Mouse (Mus musculus) forebrain, embryonic 16.5 days (tissue): ENCODE data around the gene Ppp3ca. TPM values are rescaled to one million over a fixed set of nuclear protein-coding genes. Genes with fewer than 3 reads are reported as not detected.

Experiments used
- ATAC-seq: fragments of 200-750 bp; cut with Nextera tagmentation; 2 replicates; pipeline ENCODE4 v1.8.0; 2017; ENCODE audit warnings: mild to moderate bottlenecking, moderate library complexity
- H3K27ac ChIP-seq: fragments of 300-500 bp; sonication (generic); 2 replicates; pipeline ENCODE4 v1.5.1; 2014; ENCODE audit warnings: low read length, control low read depth
- H3K27me3 ChIP-seq: fragments of 300-500 bp; sonication (generic); replicated peaks from 2 replicates; pipeline ENCODE4 v1.6.1; 2014; ENCODE audit warnings: low read length; ENCODE audit not compliant: control insufficient read depth, insufficient read depth
- H3K36me3 ChIP-seq: fragments of 300-500 bp; sonication (generic); 2 replicates; pipeline ENCODE4 v1.6.1; 2014; ENCODE audit not compliant: control insufficient read depth, insufficient read depth
- H3K4me1 ChIP-seq: fragments of 300-500 bp; sonication (generic); replicated peaks from 2 replicates; pipeline ENCODE4 v1.6.1; 2014; ENCODE audit warnings: low read length; ENCODE audit not compliant: control insufficient read depth, insufficient read depth
- H3K4me2 ChIP-seq: fragments of 300-500 bp; sonication (generic); 2 replicates; pipeline ENCODE4 v1.6.1; 2014; ENCODE audit warnings: mild to moderate bottlenecking, low read length, control low read depth
- H3K4me3 ChIP-seq: fragments of 300-500 bp; sonication (generic); replicated peaks from 2 replicates; pipeline ENCODE4 v1.5.1; 2014; ENCODE audit warnings: mild to moderate bottlenecking, low read length, control low read depth
- H3K9ac ChIP-seq: fragments of 300-500 bp; sonication (generic); replicated peaks from 2 replicates; pipeline ENCODE4 v1.6.1; 2014; ENCODE audit warnings: low read depth, low read length, control low read depth
- H3K9me3 ChIP-seq: fragments of 300-500 bp; sonication (generic); 2 replicates; pipeline ENCODE4 v1.6.1; 2016; ENCODE audit warnings: low read length; ENCODE audit not compliant: control insufficient read depth
- WGBS: fragments of 180-500 bp; shearing (Covaris S2); extraction: QIAGEN DNeasy Blood & Tissue Kit; methylation state at CpG from one replicate; pipeline ENCODE4 v1.1.7; 2014; 5-methylcytosine and 5-hydroxymethylcytosine counted together
- polyA plus RNA-seq: library from polyadenylated mRNA; unstranded; fragments of >200 nt; fragmentation: Nextera tagmentation; extraction: Ambion mirVana; gene quantifications from 2 replicates; pipeline ENCODE4 v1.2.1, GENCODE M21; 2015

Ppp3ca gene
- polyA plus RNA-seq, 1 experiment from 2014 or later = 144 TPM

- H3K27ac ChIP-seq = no peak overlapping the region
- no peak for ATAC-seq
These were observed 193.2 kb downstream of the Ppp3ca start for GRCm38 (mm10) chr3:136863127-136863526.

GRCm38 (mm10) chr3:136864306-136864705, 194.4 kb downstream of the Ppp3ca start:
- Histone ChIP-seq H3K27ac (no peak overlapping the region), H3K4me3 (no peak overlapping the region), H3K4me1 (no peaks in the 10 kb centered on the region), H3K4me2 (no peak overlapping the region), H3K9me3 (no peaks in the 10 kb centered on the region), H3K36me3 (no peaks in the 10 kb centered on the region), H3K27me3 (no peaks in the 10 kb centered on the region), H3K9ac (no peak overlapping the region)
- ATAC-seq = no peak

More at GRCm38 (mm10) chr3:136863127-136863526, 193.2 kb downstream of the Ppp3ca start:
- Histone ChIP-seq H3K9ac (no peak overlapping the region), H3K9me3 (no peaks in the 10 kb centered on the region), H3K4me3 (no peak overlapping the region), H3K4me2 (no peak overlapping the region), H3K27me3 (no peaks in the 10 kb centered on the region), H3K4me1 (no peaks in the 10 kb centered on the region), H3K36me3 (no peaks in the 10 kb centered on the region)
- WGBS = 93% methylated on average over 5 of the region's 5 CpGs

GRCm38 (mm10) chr3:136865176-136865859, 195.4 kb downstream of the Ppp3ca start:
- H3K9me3 ChIP-seq = no peaks in the 10 kb centered on the region
- H3K27ac ChIP-seq = no peak overlapping the region
- no peaks in the 10 kb centered on the region for H3K36me3 ChIP-seq
- H3K27me3 ChIP-seq = no peaks in the 10 kb centered on the region
- no peak overlapping the region for H3K4me3 ChIP-seq
- 88% methylated on average over 4 of the region's 4 CpGs for WGBS
- H3K9ac ChIP-seq = no peak overlapping the region
- H3K4me1 ChIP-seq = no peaks in the 10 kb centered on the region; the same call in 1 of the 2 replicates
- ATAC-seq = no peak
- H3K4me2 ChIP-seq = no peak overlapping the region

- Histone ChIP-seq H3K4me2 (no peak overlapping the region), H3K4me1 (peaks cover under 1% of the 10 kb centered on the region), H3K9me3 (no peaks in the 10 kb centered on the region), H3K9ac (no peak overlapping the region), H3K4me3 (no peak overlapping the region), H3K27me3 (no peaks in the 10 kb centered on the region), H3K27ac (no peak overlapping the region), H3K36me3 (no peaks in the 10 kb centered on the region)
- 96% methylated on average over 3 of the region's 3 CpGs for WGBS
- no peak for ATAC-seq
These were observed 196.2 kb downstream of the Ppp3ca start for GRCm38 (mm10) chr3:136866095-136866494.

- Histone ChIP-seq H3K9ac (no peak overlapping the region), H3K4me1 (peaks cover 5% of the 10 kb centered on the region), H3K36me3 (no peaks in the 10 kb centered on the region), H3K27me3 (no peaks in the 10 kb centered on the region), H3K4me2 (no peak overlapping the region), H3K27ac (no peak overlapping the region), H3K4me3 (no peak overlapping the region), H3K9me3 (no peaks in the 10 kb centered on the region)
- WGBS = 87% methylated on average over 3 of the region's 3 CpGs
- ATAC-seq = no peak
These were observed 196.6 kb downstream of the Ppp3ca start for GRCm38 (mm10) chr3:136866571-136866970.

DNA sequence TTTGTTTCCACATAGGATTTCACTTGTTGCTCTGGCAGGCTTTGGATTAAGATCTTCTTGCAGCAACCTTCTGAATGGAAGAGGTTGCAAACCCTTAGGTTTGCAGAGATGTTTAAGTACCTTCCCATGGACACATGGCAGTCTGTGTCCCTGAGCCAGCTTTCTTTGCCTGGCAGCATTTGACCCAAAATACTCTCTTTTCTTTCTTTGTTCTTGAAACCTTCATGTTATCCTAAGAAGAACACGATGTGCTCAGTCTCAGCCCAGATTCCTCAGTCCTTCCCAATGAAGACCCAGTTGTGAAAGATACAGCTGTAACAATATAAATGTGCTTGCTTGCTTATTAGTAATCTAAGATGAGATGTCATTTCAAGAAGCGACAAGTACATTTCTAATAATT, 197.4 kb downstream of the Ppp3ca start:
- ATAC-seq = no peak
- WGBS = 92% methylated on average over 2 of the region's 2 CpGs
- H3K27me3 ChIP-seq = no peaks in the 10 kb centered on the region
- H3K4me3 ChIP-seq = no peak overlapping the region
- no peaks in the 10 kb centered on the region for H3K36me3 ChIP-seq
- H3K9me3 ChIP-seq = no peaks in the 10 kb centered on the region
- no peak overlapping the region for H3K4me2 ChIP-seq
- peaks cover 13% of the 10 kb centered on the region for H3K4me1 ChIP-seq
- no peak overlapping the region for H3K27ac ChIP-seq
- no peak overlapping the region for H3K9ac ChIP-seq

GRCm38 (mm10) chr3:136871772-136872532, 202.0 kb downstream of the Ppp3ca start:
- H3K4me3 ChIP-seq = no peak overlapping the region
- H3K27me3 ChIP-seq = no peaks in the 10 kb centered on the region
- H3K4me2 ChIP-seq = no peak overlapping the region
- H3K36me3 ChIP-seq = no peaks in the 10 kb centered on the region
- no peak overlapping the region; the same call in 1 of the 2 replicates for H3K9ac ChIP-seq
- ATAC-seq = peak; percentile 65
- H3K4me1 ChIP-seq = peaks cover 28% of the 10 kb centered on the region
- no peaks in the 10 kb centered on the region for H3K9me3 ChIP-seq
- 40% methylated on average over 14 of the region's 14 CpGs for WGBS
- H3K27ac ChIP-seq = no peak overlapping the region

- Histone ChIP-seq H3K36me3 (no peaks in the 10 kb centered on the region), H3K9me3 (no peaks in the 10 kb centered on the region), H3K4me3 (no peak overlapping the region), H3K4me1 (peaks cover 28% of the 10 kb centered on the region), H3K9ac (no peak overlapping the region), H3K27me3 (no peaks in the 10 kb centered on the region), H3K27ac (no peak overlapping the region), H3K4me2 (no peak overlapping the region)
- no peak for ATAC-seq
- 50% methylated on average over 8 of the region's 8 CpGs for WGBS
These were observed 202.7 kb downstream of the Ppp3ca start for GRCm38 (mm10) chr3:136872533-136873095.

DNA sequence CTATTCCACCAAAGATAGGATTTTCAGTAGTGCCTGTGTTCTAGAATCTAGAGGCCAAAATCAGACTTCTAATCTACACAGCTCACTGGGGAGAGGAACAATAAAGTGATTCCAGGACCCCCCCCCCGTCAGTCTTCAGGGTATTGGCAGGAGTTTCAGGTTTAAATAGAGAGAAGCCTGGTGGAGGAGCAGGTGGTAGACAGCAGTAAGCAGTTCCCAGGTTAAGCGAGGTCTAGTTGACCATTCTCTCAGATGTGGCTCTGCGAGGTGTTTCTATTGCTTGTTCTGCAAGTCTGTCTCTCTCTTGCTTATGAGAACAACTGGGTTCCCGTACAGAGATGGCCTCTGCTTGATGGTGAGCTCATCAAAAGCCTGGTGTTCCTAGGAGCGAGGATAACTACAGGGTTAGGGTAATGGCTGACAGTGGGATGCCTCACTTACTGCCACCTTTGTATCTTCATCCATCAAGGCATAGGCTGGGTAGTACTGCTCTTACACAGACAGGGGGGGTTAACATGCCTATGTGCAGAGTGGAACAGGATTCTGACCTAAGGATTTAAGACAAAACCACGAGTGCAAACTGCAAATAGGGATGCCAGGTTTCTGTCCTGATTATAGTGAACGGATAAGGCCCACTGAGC, 204.0 kb downstream of the Ppp3ca start:
- Histone ChIP-seq H3K4me3 (no peak overlapping the region), H3K27ac (no peak overlapping the region), H3K9ac (no peak overlapping the region), H3K4me1 (peaks cover 28% of the 10 kb centered on the region), H3K36me3 (no peaks in the 10 kb centered on the region), H3K4me2 (no peak overlapping the region), H3K27me3 (no peaks in the 10 kb centered on the region), H3K9me3 (no peaks in the 10 kb centered on the region)
- no peak for ATAC-seq
- 55% methylated on average over 7 of the region's 7 CpGs for WGBS
